Comparison of ENCODE assay signal across 8 mouse cellular contexts in the genomic region with DNA sequence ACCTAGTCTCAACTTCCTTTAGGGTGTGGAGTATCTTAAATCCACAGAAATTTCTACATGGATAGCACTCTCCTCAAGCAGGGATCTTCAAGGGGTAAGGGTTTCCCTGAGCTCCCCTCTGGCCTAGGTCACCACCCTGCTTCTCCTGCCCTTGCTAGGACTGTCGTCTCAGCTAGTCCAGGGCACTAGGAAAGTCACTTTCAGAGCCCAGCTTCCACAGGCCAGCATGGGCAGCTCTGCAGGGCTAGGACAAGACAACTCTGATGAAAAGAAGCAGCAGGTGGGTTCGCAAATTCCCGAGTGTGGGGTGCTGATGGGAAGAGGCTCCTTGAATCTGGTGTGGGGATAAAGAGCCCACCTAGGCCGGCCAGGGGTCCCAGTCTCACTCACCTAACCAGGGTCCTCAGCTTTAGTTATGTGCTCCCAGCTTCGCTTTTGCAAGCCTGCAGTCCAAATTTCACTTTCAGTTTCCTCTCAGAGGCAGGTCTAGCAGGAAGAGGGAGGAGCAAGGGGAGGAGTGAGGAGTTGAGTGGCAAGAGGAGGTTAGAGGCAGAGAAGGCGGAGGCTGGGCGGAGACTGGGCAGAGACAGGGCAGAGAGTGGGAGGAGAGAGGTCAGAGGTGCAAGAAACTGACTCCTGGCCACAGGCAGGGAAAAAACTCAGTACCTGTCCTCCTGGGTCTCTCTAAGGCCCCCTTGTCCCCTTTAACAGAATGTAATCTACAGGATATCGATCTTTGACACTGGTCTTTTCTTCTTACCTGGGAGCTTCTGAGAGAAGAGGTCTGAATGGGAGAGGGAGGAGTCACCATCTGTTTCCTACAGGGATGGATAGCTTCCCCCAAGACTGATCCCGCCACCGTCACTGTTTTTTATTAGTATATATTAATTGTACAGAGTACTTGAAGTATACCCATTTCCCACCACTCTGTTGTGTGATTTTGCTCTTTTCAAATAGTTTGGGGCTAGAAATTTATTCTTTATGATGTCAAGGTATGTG. TPM values are rescaled to one million over a fixed set of nuclear protein-coding genes. Genes with fewer than 3 reads are reported as not detected.
DNase-seq lines count a peak whose midpoint lies in the region; ATAC-seq and TF ChIP-seq lines count a peak whose summit lies in the region.

A gene (minus strand): TSS at position 488 of the 999 bp plus-strand sequence.

- peak within 1 kb of the TSS; percentile 83 for H3K9ac ChIP-seq in heart, embryonic 13.5 days
- peak within 1 kb of the TSS; percentile 66 for H3K9ac ChIP-seq in kidney, postnatal 0 days (ENCODE audit: low read depth, low read length)
- H3K9ac ChIP-seq in liver, embryonic 11.5 days (ENCODE audit: low read depth, low read length) = peak within 1 kb of the TSS; percentile 75

- H3K4me1 ChIP-seq in brown adipose tissue, adult 24 weeks (ENCODE audit: control insufficient read depth, insufficient read depth, insufficient read length, low read length) = peaks cover 2% of the 10 kb centered on the region; the same call in 1 of the 2 replicates
- peaks cover 8% of the 10 kb centered on the region for H3K4me1 ChIP-seq in heart, embryonic 13.5 days
- no peaks in the 10 kb centered on the region for H3K4me1 ChIP-seq in kidney, postnatal 0 days (replicated peaks; ENCODE audit: insufficient read depth, low read length)
- peaks cover 7% of the 10 kb centered on the region for H3K4me1 ChIP-seq in liver, embryonic 11.5 days (replicated peaks; ENCODE audit: control insufficient read depth, insufficient read depth, low read length)

- H3ac ChIP-seq in myocyte (ENCODE audit: control insufficient read depth, insufficient read length) = no peak within 1 kb of the TSS

- peak; percentile 100 for ATAC-seq in CD4-positive, CD25-positive, alpha-beta regulatory T cell, adult 4 months
- ATAC-seq in heart, embryonic 13.5 days (ENCODE audit: extremely low read depth, insufficient number of reproducible peaks, low FRiP score, low TSS enrichment) = peak; percentile 82; the same call in 1 of the 2 replicates
- ATAC-seq in kidney, postnatal 0 days (replicated peaks; ENCODE audit: low FRiP score, low read depth) = peak; percentile 98
- ATAC-seq in liver, embryonic 11.5 days (replicated peaks; ENCODE audit: low FRiP score) = peak; percentile 100

- peak within 1 kb of the TSS; percentile 40; the same call in 1 of the 2 replicates for H3K27ac ChIP-seq in brown adipose tissue, adult 24 weeks (replicated peaks; ENCODE audit: low read depth, low read length)
- 0 out of 2 replicates have a peak within 1 kb of the TSS, but pooled peaks have one; percentile 14 for H3K27ac ChIP-seq in heart, embryonic 13.5 days (replicated peaks)
- peak within 1 kb of the TSS; percentile 67; the same call in 1 of the 2 replicates for H3K27ac ChIP-seq in kidney, postnatal 0 days
- H3K27ac ChIP-seq in liver, embryonic 11.5 days (ENCODE audit: low read depth, low read length) = no peak within 1 kb of the TSS

- TF ChIP-seq POLR2A in myocyte (IDR thresholded peaks at IDR 0.05; ENCODE audit: insufficient read length, low read depth) = no peak

- WGBS in heart, embryonic 13.5 days = 21% methylated on average over 10 of the region's 10 CpGs
- WGBS in kidney, postnatal 0 days = 13% methylated on average over 10 of the region's 10 CpGs
- WGBS in liver, embryonic 11.5 days = 18% methylated on average over 10 of the region's 10 CpGs

- no peaks in the 10 kb centered on the region for H3K27me3 ChIP-seq in heart, embryonic 13.5 days (replicated peaks)
- H3K27me3 ChIP-seq in kidney, postnatal 0 days (ENCODE audit: insufficient read depth, low read length) = no peaks in the 10 kb centered on the region
- H3K27me3 ChIP-seq in liver, embryonic 11.5 days (replicated peaks; ENCODE audit: control insufficient read depth, insufficient read depth, low read length) = no peaks in the 10 kb centered on the region
- H3K27me3 ChIP-seq in myocyte (ENCODE audit: control insufficient read depth, insufficient read depth, insufficient read length) = no peaks in the 10 kb centered on the region
- no peaks in the 10 kb centered on the region for H3K27me3 ChIP-seq in splenic B cell, adult 2 months (ENCODE audit: control insufficient read depth, insufficient read depth, low read length, poor library complexity, severe bottlenecking)

- H3K79me2 ChIP-seq in myocyte (ENCODE audit: control insufficient read depth, insufficient read depth) = no peaks in the 10 kb centered on the region

- H3K36me3 ChIP-seq in heart, embryonic 13.5 days = peaks cover 1% of the 10 kb centered on the region; the same call in 1 of the 2 replicates
- H3K36me3 ChIP-seq in kidney, postnatal 0 days (ENCODE audit: insufficient read depth, low read length) = 0 out of 2 replicates have a peak, but pooled peaks cover 8% of the 10 kb centered on the region
- H3K36me3 ChIP-seq in liver, embryonic 11.5 days (ENCODE audit: control insufficient read depth, insufficient read depth, low read length) = no peaks in the 10 kb centered on the region
- H3K36me3 ChIP-seq in myocyte (ENCODE audit: control insufficient read depth, insufficient read depth) = no peaks in the 10 kb centered on the region
- 0 out of 2 replicates have a peak, but pooled peaks cover 8% of the 10 kb centered on the region for H3K36me3 ChIP-seq in splenic B cell, adult 2 months (ENCODE audit: control insufficient read depth, insufficient read depth, low read length, poor library complexity, severe bottlenecking)

- peak within 1 kb of the TSS; percentile 81 for H3K4me3 ChIP-seq in brown adipose tissue, adult 24 weeks (ENCODE audit: insufficient read depth, low read depth, low read length)
- peak within 1 kb of the TSS; percentile 64 for H3K4me3 ChIP-seq in heart, embryonic 13.5 days
- peak within 1 kb of the TSS; percentile 62 for H3K4me3 ChIP-seq in kidney, postnatal 0 days (replicated peaks; ENCODE audit: low read depth, low read length)
- peak within 1 kb of the TSS; percentile 74 for H3K4me3 ChIP-seq in liver, embryonic 11.5 days (ENCODE audit: low read depth, low read length)
- peak within 1 kb of the TSS; percentile 26 for H3K4me3 ChIP-seq in myocyte

- peak within 1 kb of the TSS; percentile 81 for H3K4me2 ChIP-seq in heart, embryonic 13.5 days
- peak within 1 kb of the TSS; percentile 74 for H3K4me2 ChIP-seq in kidney, postnatal 0 days (ENCODE audit: low read length)
- peak within 1 kb of the TSS; percentile 80 for H3K4me2 ChIP-seq in liver, embryonic 11.5 days
- peak within 1 kb of the TSS; percentile 90 for H3K4me2 ChIP-seq in myocyte (ENCODE audit: low read depth)

- no peak for TF ChIP-seq CTCF in kidney, postnatal 0 days (IDR thresholded peaks at IDR 0.05; ENCODE audit: low read depth)

- peak; percentile 28 for DNase-seq in fat pad, adult 2 months (ENCODE audit: extremely low read depth, low read depth, low spot score)
- peak; percentile 97 for DNase-seq in kidney, postnatal 0 days (ENCODE audit: low spot score)
- peak; percentile 76 for DNase-seq in liver, embryonic 11.5 days (ENCODE audit: low spot score)
- DNase-seq in splenic B cell, adult 2 months (ENCODE audit: low read depth, low spot score) = peak; percentile 92

- no peaks in the 10 kb centered on the region for H3K9me3 ChIP-seq in heart, embryonic 13.5 days
- no peaks in the 10 kb centered on the region for H3K9me3 ChIP-seq in kidney, postnatal 0 days (replicated peaks; ENCODE audit: low read length)
- H3K9me3 ChIP-seq in liver, embryonic 11.5 days (ENCODE audit: control insufficient read depth, low read length) = no peaks in the 10 kb centered on the region

TF ChIP-seq in myocyte, 11 proteins besides CTCF, POLR2A, EP300 and RAD21:
- no peak for TF ChIP-seq MYOG (IDR thresholded peaks at IDR 0.05; ENCODE audit: control insufficient read depth in 1 of 3, insufficient read depth in 1 of 3, insufficient read length in 2 of 3, low read depth in 2 of 3)
- no peak for TF ChIP-seq TCF12 (IDR thresholded peaks at IDR 0.05; ENCODE audit: insufficient read depth, poor library complexity, severe bottlenecking)
- no peak for TF ChIP-seq POLR2AphosphoS2 (IDR thresholded peaks at IDR 0.05; ENCODE audit: insufficient read length, low read depth)
- no peak for TF ChIP-seq MYOD1 (IDR thresholded peaks at IDR 0.05; ENCODE audit: control insufficient read depth in 1 of 3, insufficient read length in 2 of 3, low read depth in 2 of 3)
- no peak for TF ChIP-seq SRF (IDR thresholded peaks at IDR 0.05; ENCODE audit: control insufficient read depth, insufficient read length, low read depth)

RNA-seq across cellular contexts. Expression of the gene that starts here (rescaled TPM):
- polyA plus RNA-seq in CD4-positive, CD25-positive, alpha-beta regulatory T cell, adult 4 months (2017; shearing (Covaris generic)) = 10 to 100 TPM in 1 of 2 experiments, 1 to 10 TPM in 1; 8.5 to 11.4 TPM
- 3.1 and 4.2 TPM in 2 replicates for polyA plus RNA-seq in brown adipose tissue, adult 24 weeks (2012; ENCODE audit: insufficient read depth, insufficient read length, missing spikeins)
- polyA plus RNA-seq in heart, embryonic 13.5 days (2015; fragmentation: Nextera tagmentation; extraction: Ambion mirVana) = 0.51 and 0.64 TPM in 2 replicates
- polyA plus RNA-seq in kidney, postnatal 0 days (2015; fragmentation: Nextera tagmentation; extraction: Ambion mirVana) = 1.1 TPM in 2 replicates
- 0.88 and 1.3 TPM in 2 replicates for polyA plus RNA-seq in liver, embryonic 11.5 days (2014; fragmentation: Nextera tagmentation; extraction: Ambion mirVana)
- polyA plus RNA-seq in myocyte (2012; fragmentation: generic; extraction: Trizol) = 0.43 TPM

Comparison
In these comparisons a context has a peak if more than half of its experiments do, and no peak if none do; other contexts are left out.
1. Peak in ATAC-seq, H3K4me3 ChIP-seq, H3K27ac ChIP-seq, H3K9ac ChIP-seq and H3K4me2 ChIP-seq in heart, embryonic 13.5 days; RNA of the gene not detected or under 1 TPM.
2. H3K4me3 ChIP-seq: peak in every context shown above with its lines; median percentile 81 in brown adipose tissue, adult 24 weeks; 74 in liver, embryonic 11.5 days; 64 in heart, embryonic 13.5 days; 62 in kidney, postnatal 0 days; 26 in myocyte.
3. DNase-seq: peak in every context shown above with its lines; median percentile 97 in kidney, postnatal 0 days; 92 in splenic B cell, adult 2 months; 76 in liver, embryonic 11.5 days; 28 in fat pad, adult 2 months.